Mouse (Mus musculus): ENCODE measurements around the gene D7Ertd443e.

Gene D7Ertd443e

GRCm38 (mm10) chr7:134226231-134226630 lies 159.2 kb downstream of the D7Ertd443e start:
- DNase-seq, result no peak

- DNase-seq, result peak; percentile 65 to 77
Observed at GRCm38 (mm10) chr7:134224741-134225612, 160.5 kb downstream of the D7Ertd443e start.

DNA sequence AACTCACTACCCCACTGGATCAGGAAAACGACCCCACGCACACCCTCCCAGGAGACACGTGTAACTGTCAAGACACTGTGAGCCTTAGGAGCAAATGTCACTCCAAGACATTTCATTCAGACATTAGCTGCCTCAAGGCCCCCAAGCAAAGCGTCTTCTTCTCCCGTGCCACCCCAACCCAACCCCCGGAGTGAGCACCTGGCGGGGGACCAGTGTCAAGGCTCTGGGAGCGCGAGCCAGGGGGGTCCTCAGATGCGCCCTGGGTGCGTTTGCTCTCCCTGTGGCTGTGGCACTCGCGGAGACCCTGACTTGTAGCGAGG lies 161.1 kb downstream of the D7Ertd443e start:
- DNase-seq, result no peak

DNA sequence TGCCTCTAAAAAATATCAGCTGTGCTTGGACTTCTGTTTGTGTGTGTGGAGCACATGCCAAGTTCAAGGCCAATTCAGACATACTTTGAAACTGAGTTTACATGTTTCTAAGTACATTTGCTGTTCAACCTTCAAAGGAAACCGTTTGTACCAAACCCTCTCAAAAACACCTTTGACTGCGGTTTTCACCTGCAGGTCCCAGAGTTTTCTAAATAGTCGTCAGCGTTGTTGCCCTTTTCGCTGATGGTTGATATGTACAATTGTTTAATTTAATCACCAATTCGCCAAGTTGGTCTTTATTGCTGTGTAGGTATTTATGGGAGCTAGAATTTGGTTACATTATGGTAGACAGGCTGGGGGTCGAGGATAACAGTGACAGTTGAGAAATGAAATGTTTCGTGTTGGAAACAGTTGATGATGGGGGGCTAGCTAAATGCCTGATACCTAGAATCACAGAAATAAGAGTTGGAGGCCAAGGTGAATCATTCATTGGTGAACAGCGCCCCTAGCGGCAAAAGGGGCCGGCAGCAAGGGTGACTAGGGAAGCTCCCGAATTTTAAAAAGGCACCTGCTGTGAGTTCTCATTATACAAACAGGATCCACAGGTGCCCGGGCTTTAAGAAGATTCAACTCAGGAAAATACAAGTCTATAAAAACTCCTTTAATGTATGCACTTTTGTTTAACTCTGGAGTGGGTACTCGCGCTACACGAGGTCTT lies 161.9 kb downstream of the D7Ertd443e start:
- peak; percentile 72 to 89 for DNase-seq
